Mouse (Mus musculus): Measurements from ENCODE around the gene Plagl2.

The Plagl2 gene

DNA sequence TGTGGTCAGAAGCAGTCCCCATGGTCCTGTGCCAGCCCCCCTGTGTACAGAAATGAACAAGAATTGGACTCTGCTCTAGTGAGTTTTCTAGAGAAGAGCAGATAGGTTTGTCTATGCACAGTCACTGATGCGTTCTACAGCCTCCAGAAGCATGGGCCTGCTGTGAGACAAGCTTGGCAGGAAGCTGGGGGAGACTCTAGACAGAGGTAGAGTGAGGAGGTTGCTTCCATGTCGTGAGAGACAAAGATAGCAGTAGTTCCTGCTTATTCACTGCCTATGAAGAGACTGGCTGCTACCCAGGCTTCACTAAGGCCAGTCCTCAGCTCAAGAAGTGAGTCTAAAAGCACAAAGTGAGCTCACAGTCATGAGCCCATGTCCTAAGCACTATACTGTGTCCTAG is 50.0 kb downstream of the Plagl2 start:
- no peak for DNase-seq (ENCODE audit: low spot score)

DNA sequence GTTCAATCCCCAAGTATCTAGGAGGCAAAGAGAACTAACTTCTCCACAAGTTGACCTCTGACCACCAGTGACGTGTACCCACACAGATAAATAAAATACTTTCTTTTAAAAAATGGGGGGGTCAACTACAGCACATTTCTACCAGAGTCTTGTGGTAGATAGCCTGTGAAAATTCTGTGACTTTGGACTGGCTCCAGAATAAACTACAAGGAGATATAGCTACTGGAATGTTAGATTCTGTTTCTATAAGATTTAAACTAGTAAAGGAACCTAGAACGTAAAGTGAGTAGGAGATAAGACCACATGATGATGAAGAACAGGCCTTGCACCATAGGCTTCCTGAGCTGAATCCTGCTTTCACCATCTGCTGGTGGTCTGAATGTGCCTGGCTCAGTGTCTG is 53.4 kb downstream of the Plagl2 start:
- DNase-seq (ENCODE audit: low spot score): no peak

DNA sequence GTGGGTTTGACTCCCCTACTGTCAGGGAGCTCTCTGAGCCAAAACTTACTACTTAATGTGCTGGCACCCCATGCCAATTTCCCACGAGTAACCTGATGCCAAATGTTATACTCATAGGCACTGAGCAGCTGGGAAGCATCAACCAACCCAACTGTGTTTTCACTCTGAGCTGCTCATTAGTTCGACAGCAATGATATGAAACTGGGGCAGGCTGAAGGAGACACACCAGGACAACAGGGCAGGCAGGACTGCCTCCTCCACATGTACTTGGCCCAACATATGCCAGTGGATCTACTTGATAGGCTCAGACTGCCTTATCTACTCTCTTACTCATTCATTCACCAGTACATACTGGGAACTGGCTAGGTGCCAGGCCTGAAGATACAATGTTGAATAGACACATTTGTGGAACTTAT is 55.0 kb downstream of the Plagl2 start:
- no peak for DNase-seq (ENCODE audit: low spot score)

DNA sequence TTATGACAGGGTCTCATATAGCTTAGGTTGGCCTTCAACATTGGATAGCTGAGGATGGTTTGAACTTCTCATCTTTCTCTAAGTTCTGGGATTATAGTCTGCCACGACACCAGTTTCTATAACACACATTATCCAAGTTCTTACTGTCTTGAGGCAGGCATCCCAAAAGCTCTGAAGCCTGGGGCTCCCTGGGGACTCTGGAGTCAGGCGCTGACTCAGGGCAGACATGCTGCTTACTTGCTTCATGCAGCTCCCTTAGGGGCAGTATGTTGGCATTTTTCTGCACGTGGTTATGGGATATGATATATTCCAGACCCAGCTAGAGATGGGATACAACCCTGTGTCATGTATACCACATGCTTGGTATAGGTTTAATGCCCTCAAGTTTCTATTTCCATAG is 61.3 kb downstream of the Plagl2 start:
- no peak for DNase-seq (ENCODE audit: low spot score)

DNA sequence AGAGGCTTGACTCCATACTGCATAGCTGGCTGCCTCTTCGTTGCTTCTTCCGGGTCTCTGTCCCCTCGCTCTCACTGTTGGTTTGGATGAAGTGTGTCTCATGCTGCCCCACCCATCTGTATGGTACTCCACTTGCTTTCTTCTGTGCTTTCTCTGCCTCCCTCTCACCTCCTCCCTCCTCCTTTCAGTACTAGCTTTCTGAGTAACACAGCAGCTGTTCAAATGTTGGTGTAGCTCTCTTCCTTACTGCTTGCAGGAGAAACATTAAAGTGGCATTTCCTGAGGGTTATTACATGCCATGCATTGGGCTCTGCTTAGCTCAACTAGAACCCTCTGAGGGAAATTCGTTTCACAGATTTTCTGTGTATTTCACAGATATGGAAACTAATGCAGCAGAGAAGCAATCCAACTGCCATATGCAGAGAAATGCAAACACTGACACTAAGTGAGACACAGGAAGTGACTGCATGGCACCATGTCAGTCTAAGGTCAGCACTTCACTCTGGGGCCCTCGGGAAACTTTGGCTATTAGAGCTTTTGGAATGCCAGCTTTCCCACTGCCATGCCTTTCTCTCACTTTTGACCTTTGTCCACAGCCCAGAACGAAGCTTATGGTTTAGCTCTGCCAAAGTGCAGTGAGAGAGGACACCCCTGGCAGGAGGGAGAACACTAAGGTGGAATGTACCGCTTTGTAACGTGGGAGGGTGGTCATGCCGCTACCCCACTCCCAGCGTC is 61.9 kb downstream of the Plagl2 start:
- no peak for DNase-seq (ENCODE audit: low spot score)
